Mouse (Mus musculus): ENCODE measurements around the gene Gcn1l1.

DNA sequence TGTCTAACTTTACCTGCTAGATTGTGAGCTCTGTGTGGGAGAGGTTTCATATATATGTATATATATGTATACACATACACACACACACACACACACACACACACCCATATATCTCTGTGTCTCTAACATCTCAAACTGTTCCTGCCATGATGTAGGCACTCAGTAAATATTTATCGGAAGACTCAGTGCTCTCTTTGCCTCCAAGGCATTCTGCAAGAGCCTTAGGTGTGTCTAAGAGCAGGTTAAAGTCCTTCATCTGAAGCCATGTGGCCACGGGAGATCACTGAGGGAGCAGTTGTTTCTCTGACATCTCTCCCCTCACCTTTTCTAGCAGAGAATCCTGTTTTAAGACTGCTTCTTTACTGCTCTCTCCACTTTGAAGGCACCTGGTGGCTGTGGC is 26.5 kb downstream of the Gcn1l1 start:
- no peak for TF ChIP-seq CTCF (IDR thresholded peaks at IDR 0.05; ENCODE audit: low read depth, low read length)
- no peak for TF ChIP-seq POLR2A (IDR thresholded peaks at IDR 0.05; ENCODE audit: extremely low read depth, insufficient read depth, low read length)

Measured in liver, adult 2 months (tissue).